Comparison of ENCODE assay signal across 21 mouse cellular contexts in the genomic region with DNA sequence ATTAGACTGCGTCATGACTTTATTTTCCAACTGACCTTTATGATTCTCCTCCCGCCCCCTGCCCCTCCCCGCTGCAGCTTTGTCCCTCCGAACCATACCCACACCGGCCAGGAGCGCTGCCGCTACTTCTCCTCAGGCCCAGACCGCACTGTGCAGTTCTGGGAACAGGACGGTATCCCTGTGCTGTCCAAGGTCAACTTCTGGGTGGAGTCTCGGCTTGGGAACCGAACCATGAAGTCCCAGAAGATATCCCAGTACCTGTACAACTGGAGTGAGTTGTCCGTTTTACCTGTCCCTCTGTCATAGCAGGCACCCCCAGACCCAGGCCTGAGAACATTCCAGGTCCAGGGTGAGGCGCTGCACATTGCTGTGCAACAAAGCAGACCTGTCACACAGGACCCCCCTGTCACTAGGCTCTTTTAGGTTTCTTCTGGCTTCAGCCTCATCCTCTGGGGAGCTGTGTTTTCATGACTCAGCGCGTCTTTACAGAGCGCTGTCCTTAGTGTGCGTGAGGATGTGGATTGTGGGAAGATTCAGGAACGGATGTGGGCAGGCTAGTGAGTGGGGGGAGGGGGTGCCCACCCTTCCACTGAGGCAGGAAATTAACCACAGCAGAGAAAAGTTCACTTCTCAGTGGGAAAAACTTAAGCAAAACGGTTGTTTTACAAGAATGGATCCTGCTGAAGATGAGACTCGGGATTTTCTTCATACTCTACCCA. TPM values are rescaled to one million over a fixed set of nuclear protein-coding genes. Genes with fewer than 3 reads are reported as not detected.
DNase-seq lines count a peak whose midpoint lies in the region; ATAC-seq and TF ChIP-seq lines count a peak whose summit lies in the region.
"Had no signal": no experiment of that assay in that cellular context is flagged by ENCODE, and none has a peak within 500 bp of the region (broad histone marks: within the 10 kb centered on the region; RNA-seq: fewer than 3 reads in every experiment).

No protein-coding gene starts in this region.

- intact Hi-C loops in left cerebral cortex, postnatal 36 days (cut with DNase I) = no loop called here

- no peak overlapping the region for H3K27ac ChIP-seq in layer of hippocampus, adult 2 months
- H3K27ac ChIP-seq: embryonic facial prominence, embryonic 15.5 days; heart, embryonic 10.5 days; liver, embryonic 14.5 days had no signal

- H3K4me3 ChIP-seq in layer of hippocampus, adult 2 months = no peak overlapping the region
- H3K4me3 ChIP-seq: embryonic facial prominence, embryonic 15.5 days; heart, embryonic 10.5 days had no signal

- DNase-seq in 3T3-L1 (ENCODE audit: low read depth, low spot score) = peak; percentile 70
- DNase-seq in ES-CJ7 (ENCODE audit: low read depth, low spot score) = peak; percentile 64
- peak; percentile 87 for DNase-seq in thymus, postnatal 0 days (ENCODE audit: low spot score)
- no peak for DNase-seq in left cerebral cortex, postnatal 36 days (ENCODE audit: low spot score in 2 of 2)
- DNase-seq in layer of hippocampus, adult 2 months (ENCODE audit: low spot score in 2 of 2) = no peak
- DNase-seq in ovary, adult 18-20 months (ENCODE audit: low spot score) = no peak
- DNase-seq in layer of hippocampus, adult 11-12 months (ENCODE audit: low spot score) = no peak
- DNase-seq: gastrocnemius, postnatal 10 days; heart, postnatal 4 days; kidney, adult 11 months; kidney, postnatal 25 days; lung, postnatal 14 days; right cerebral cortex, adult 18-20 months had no signal

- TF ChIP-seq CTCF in layer of hippocampus, adult 2 months (conservative IDR thresholded peaks at IDR 0.05) = no peak

- peak; percentile 18 for ATAC-seq in inflammation-experienced regulatory T-cells, adult 6 months
- ATAC-seq: forebrain, embryonic 14.5 days; midbrain, embryonic 16.5 days had no signal

RNA-seq across cellular contexts. Expression of a gene that starts 2.9 kb away (rescaled TPM):
- polyA plus RNA-seq in inflammation-experienced regulatory T-cells, adult 6 months (2017; shearing (Covaris generic)) = 10 to 100 TPM; 13.8 to 38.5 (median 18.3) TPM
- 16.2 TPM in 2 replicates for polyA plus RNA-seq in thymus, postnatal 0 days (2015; fragmentation: Nextera tagmentation; extraction: Ambion mirVana)
- total RNA-seq in left cerebral cortex, postnatal 36 days (2021) = 1 to 10 TPM in 1 of 2 experiments, under 1 TPM in 1; 0.86 to 1.1 TPM
- 1 to 10 TPM in 1 of 2 experiments, under 1 TPM in 1; 0.61 to 1.1 TPM for total RNA-seq in layer of hippocampus, adult 2 months (2021)
- polyA plus RNA-seq: forebrain, embryonic 14.5 days; heart, embryonic 10.5 days; limb, embryonic 11.5 days; neural tube, embryonic 14.5 days had no signal

RNA-seq across cellular contexts. Expression of a gene that starts 6.3 kb away (rescaled TPM):
- polyA plus RNA-seq in inflammation-experienced regulatory T-cells, adult 6 months (2017; shearing (Covaris generic)) = 10 to 100 TPM; 14.8 to 20.5 (median 18.4) TPM
- polyA plus RNA-seq in thymus, postnatal 0 days (2015; fragmentation: Nextera tagmentation; extraction: Ambion mirVana) = 37.2 and 37.3 TPM in 2 replicates
- 100 to 1,000 TPM; 312 to 338 TPM for total RNA-seq in left cerebral cortex, postnatal 36 days (2021)
- total RNA-seq in layer of hippocampus, adult 2 months (2021) = 100 to 1,000 TPM; 468 to 473 TPM

RNA-seq across cellular contexts. Expression of a gene that starts 28.4 kb away (rescaled TPM):
- 1 to 10 TPM; 1.9 to 7.8 (median 3.7) TPM for polyA plus RNA-seq in inflammation-experienced regulatory T-cells, adult 6 months (2017; shearing (Covaris generic))
- polyA plus RNA-seq in thymus, postnatal 0 days (2015; fragmentation: Nextera tagmentation; extraction: Ambion mirVana) = 11.0 and 11.4 TPM in 2 replicates
- 10 to 100 TPM; 16.9 to 20.2 TPM for total RNA-seq in left cerebral cortex, postnatal 36 days (2021)
- total RNA-seq in layer of hippocampus, adult 2 months (2021) = 10 to 100 TPM; 13.8 to 20.9 TPM

RNA-seq across cellular contexts. Expression of a gene that starts 34.6 kb away (rescaled TPM):
- 1 to 10 TPM; 2.6 to 5.4 (median 5.4) TPM for polyA plus RNA-seq in inflammation-experienced regulatory T-cells, adult 6 months (2017; shearing (Covaris generic))
- 35.1 and 38.6 TPM in 2 replicates for polyA plus RNA-seq in thymus, postnatal 0 days (2015; fragmentation: Nextera tagmentation; extraction: Ambion mirVana)
- total RNA-seq in left cerebral cortex, postnatal 36 days (2021) = 100 to 1,000 TPM; 152 to 164 TPM
- total RNA-seq in layer of hippocampus, adult 2 months (2021) = 100 to 1,000 TPM; 160 to 169 TPM

RNA-seq across cellular contexts. Expression of a gene that starts 50.4 kb away (rescaled TPM):
- 10 to 100 TPM; 35.5 to 46.1 (median 42.5) TPM for polyA plus RNA-seq in inflammation-experienced regulatory T-cells, adult 6 months (2017; shearing (Covaris generic))
- polyA plus RNA-seq in thymus, postnatal 0 days (2015; fragmentation: Nextera tagmentation; extraction: Ambion mirVana) = 54.3 and 54.4 TPM in 2 replicates
- 10 to 100 TPM; 33.9 to 41.5 TPM for total RNA-seq in left cerebral cortex, postnatal 36 days (2021)
- total RNA-seq in layer of hippocampus, adult 2 months (2021) = 10 to 100 TPM; 36.5 to 42.7 TPM

Comparison
In these comparisons a context has a peak if more than half of its experiments do, and no peak if none do; other contexts are left out.
1. DNase-seq: peak in 3T3-L1 (single experiment), ES-CJ7 (single experiment) and thymus, postnatal 0 days (single experiment); none in left cerebral cortex, postnatal 36 days (0 of 2), layer of hippocampus, adult 2 months (0 of 2), ovary, adult 18-20 months (single experiment) and layer of hippocampus, adult 11-12 months (single experiment).